Mouse (Mus musculus): ENCODE results near the gene Txn2. TPM values are rescaled to one million over a fixed set of nuclear protein-coding genes. Genes with fewer than 3 reads are reported as not detected.

Gene Txn2
- polyA plus RNA-seq (2011; ENCODE audit: insufficient read depth, insufficient read length, low replicate concordance, missing spikeins) = 172 and 288 TPM in 2 replicates

- TF ChIP-seq CTCF (IDR thresholded peaks at IDR 0.05; ENCODE audit: control insufficient read depth, insufficient read depth, low read length) = no peak
- TF ChIP-seq POLR2A (IDR thresholded peaks at IDR 0.05; ENCODE audit: borderline replicate concordance, control insufficient read depth, low read depth, low read length) = peak; percentile 88; the same call in 1 of the 2 replicates
- Histone ChIP-seq H3K4me1 (ENCODE audit: control insufficient read depth, insufficient read depth, low read length) (peaks cover 8% of the 10 kb centered on the region), H3K4me3 (replicated peaks; ENCODE audit: control insufficient read depth, low read depth, low read length) (peak within 1 kb of the TSS; percentile 84), H3K27ac (ENCODE audit: control insufficient read depth, insufficient read depth, low read depth, low read length, poor library complexity) (peak within 1 kb of the TSS; percentile 88)
- under 1% methylated on average over 34 of the region's 34 CpGs for WGBS
Measured at GRCm38 (mm10) chr15:77928673-77929331, at the start of gene Txn2. Gene Txn2, minus strand, starts transcription at chr15:77929006.

- Histone ChIP-seq H3K4me1 (ENCODE audit: control insufficient read depth, insufficient read depth, low read length) (peaks cover 1% of the 10 kb centered on the region; the same call in 1 of the 2 replicates), H3K27ac (ENCODE audit: control insufficient read depth, insufficient read depth, low read depth, low read length, poor library complexity) (no peak overlapping the region), H3K4me3 (replicated peaks; ENCODE audit: control insufficient read depth, low read depth, low read length) (no peak overlapping the region)
- no peak for TF ChIP-seq POLR2A (IDR thresholded peaks at IDR 0.05; ENCODE audit: borderline replicate concordance, control insufficient read depth, low read depth, low read length)
- no peak for TF ChIP-seq CTCF (IDR thresholded peaks at IDR 0.05; ENCODE audit: control insufficient read depth, insufficient read depth, low read length)
- WGBS = 56% methylated on average over 3 of the region's 3 CpGs
Measured at GRCm38 (mm10) chr15:77977663-77978062, 48.9 kb upstream of the Txn2 start.

GRCm38 (mm10) chr15:77974165-77974841 lies 45.5 kb upstream of the Txn2 start:
- 46% methylated on average over 6 of the region's 6 CpGs for WGBS
- peaks cover 1% of the 10 kb centered on the region; the same call in 1 of the 2 replicates for H3K4me1 ChIP-seq (ENCODE audit: control insufficient read depth, insufficient read depth, low read length)

GRCm38 (mm10) chr15:77970470-77971292 lies 41.9 kb upstream of the Txn2 start, which contains the start of gene Eif3d:
Gene Eif3d, minus strand, starts transcription at chr15:77970813.
- TF ChIP-seq POLR2A (IDR thresholded peaks at IDR 0.05; ENCODE audit: borderline replicate concordance, control insufficient read depth, low read depth, low read length) = peak; percentile 84; the same call in 1 of the 2 replicates
- no peak for TF ChIP-seq CTCF (IDR thresholded peaks at IDR 0.05; ENCODE audit: control insufficient read depth, insufficient read depth, low read length)
- under 1% methylated on average over 72 of the region's 72 CpGs for WGBS
- Histone ChIP-seq H3K4me3 (replicated peaks; ENCODE audit: control insufficient read depth, low read depth, low read length) (peak within 1 kb of the TSS; percentile 95), H3K4me1 (ENCODE audit: control insufficient read depth, insufficient read depth, low read length) (no peaks in the 10 kb centered on the region; the same call in 1 of the 2 replicates), H3K27ac (ENCODE audit: control insufficient read depth, insufficient read depth, low read depth, low read length, poor library complexity) (peak within 1 kb of the TSS; percentile 100)

More at GRCm38 (mm10) chr15:77974165-77974841, 45.5 kb upstream of the Txn2 start:
- Histone ChIP-seq H3K27ac (ENCODE audit: control insufficient read depth, insufficient read depth, low read depth, low read length, poor library complexity) (no peak overlapping the region; the same call in 1 of the 2 replicates), H3K4me3 (replicated peaks; ENCODE audit: control insufficient read depth, low read depth, low read length) (no peak overlapping the region)
- TF ChIP-seq CTCF (IDR thresholded peaks at IDR 0.05; ENCODE audit: control insufficient read depth, insufficient read depth, low read length) (no peak), POLR2A (IDR thresholded peaks at IDR 0.05; ENCODE audit: borderline replicate concordance, control insufficient read depth, low read depth, low read length) (no peak)

- under 1% methylated on average over 15 of the region's 15 CpGs for WGBS
- peak overlapping the region; percentile 95 for H3K4me3 ChIP-seq (replicated peaks; ENCODE audit: control insufficient read depth, low read depth, low read length)
- H3K4me1 ChIP-seq (ENCODE audit: control insufficient read depth, insufficient read depth, low read length) = no peaks in the 10 kb centered on the region; the same call in 1 of the 2 replicates
- H3K27ac ChIP-seq (ENCODE audit: control insufficient read depth, insufficient read depth, low read depth, low read length, poor library complexity) = peak overlapping the region; percentile 100
- TF ChIP-seq POLR2A (IDR thresholded peaks at IDR 0.05; ENCODE audit: borderline replicate concordance, control insufficient read depth, low read depth, low read length) = no peak
- no peak for TF ChIP-seq CTCF (IDR thresholded peaks at IDR 0.05; ENCODE audit: control insufficient read depth, insufficient read depth, low read length)
Measured at GRCm38 (mm10) chr15:77969940-77970469, 41.2 kb upstream of the Txn2 start.

GRCm38 (mm10) chr15:77965117-77965528 lies 36.3 kb upstream of the Txn2 start:
- H3K4me1 ChIP-seq (ENCODE audit: control insufficient read depth, insufficient read depth, low read length) = no peaks in the 10 kb centered on the region; the same call in 1 of the 2 replicates
- no peak overlapping the region for H3K4me3 ChIP-seq (replicated peaks; ENCODE audit: control insufficient read depth, low read depth, low read length)
- WGBS = 48% methylated on average over 9 of the region's 9 CpGs
- H3K27ac ChIP-seq (ENCODE audit: control insufficient read depth, insufficient read depth, low read depth, low read length, poor library complexity) = 0 out of 2 replicates have a peak overlapping the region, but pooled peaks have one; percentile 11
- TF ChIP-seq POLR2A (IDR thresholded peaks at IDR 0.05; ENCODE audit: borderline replicate concordance, control insufficient read depth, low read depth, low read length) (no peak), CTCF (IDR thresholded peaks at IDR 0.05; ENCODE audit: control insufficient read depth, insufficient read depth, low read length) (no peak)

GRCm38 (mm10) chr15:77962447-77962846 lies 33.6 kb upstream of the Txn2 start:
- WGBS = 94% methylated on average over 5 of the region's 5 CpGs

More at GRCm38 (mm10) chr15:77962447-77962846, 33.6 kb upstream of the Txn2 start:
- Histone ChIP-seq H3K4me1 (ENCODE audit: control insufficient read depth, insufficient read depth, low read length) (no peaks in the 10 kb centered on the region), H3K27ac (ENCODE audit: control insufficient read depth, insufficient read depth, low read depth, low read length, poor library complexity) (no peak overlapping the region), H3K4me3 (replicated peaks; ENCODE audit: control insufficient read depth, low read depth, low read length) (no peak overlapping the region)
- TF ChIP-seq POLR2A (IDR thresholded peaks at IDR 0.05; ENCODE audit: borderline replicate concordance, control insufficient read depth, low read depth, low read length) = no peak
- TF ChIP-seq CTCF (IDR thresholded peaks at IDR 0.05; ENCODE audit: control insufficient read depth, insufficient read depth, low read length) = no peak
